Mouse (Mus musculus): ENCODE measurements around the gene Dgki. TPM values are rescaled to one million over a fixed set of nuclear protein-coding genes. Genes with fewer than 3 reads are reported as not detected.

The Dgki gene
- polyA plus RNA-seq, 1 experiment from 2014 or later, result 0.67 TPM

- H3K27me3 ChIP-seq (replicated peaks), result no peaks in the 10 kb centered on the region
- whole genome bisulfite sequencing, result 69% methylated on average over 2 of the region's 2 CpGs
- no peak overlapping the region for H3K27ac ChIP-seq
- no peak overlapping the region for H3K4me2 ChIP-seq (replicated peaks)
- H3K4me3 ChIP-seq (replicated peaks), result no peak overlapping the region
- no peaks in the 10 kb centered on the region for H3K36me3 ChIP-seq
- H3K9me3 ChIP-seq, result no peaks in the 10 kb centered on the region
- no peak overlapping the region for H3K9ac ChIP-seq
- no peak for ATAC-seq
- H3K4me1 ChIP-seq (replicated peaks), result peaks cover 8% of the 10 kb centered on the region; the same call in 1 of the 2 replicates
These were observed 484.0 kb downstream of the Dgki start for GRCm38 (mm10) chr6:36815992-36816391.

GRCm38 (mm10) chr6:36812666-36813515, 487.1 kb downstream of the Dgki start:
- Histone ChIP-seq H3K36me3 (no peaks in the 10 kb centered on the region), H3K9ac (no peak overlapping the region), H3K4me1 (replicated peaks) (0 out of 2 replicates have a peak, but pooled peaks cover 4% of the 10 kb centered on the region), H3K27ac (no peak overlapping the region), H3K9me3 (no peaks in the 10 kb centered on the region), H3K4me2 (replicated peaks) (no peak overlapping the region), H3K27me3 (replicated peaks) (no peaks in the 10 kb centered on the region), H3K4me3 (replicated peaks) (no peak overlapping the region)
- ATAC-seq, result no peak
- 41% methylated on average over 7 of the region's 7 CpGs for WGBS

DNA sequence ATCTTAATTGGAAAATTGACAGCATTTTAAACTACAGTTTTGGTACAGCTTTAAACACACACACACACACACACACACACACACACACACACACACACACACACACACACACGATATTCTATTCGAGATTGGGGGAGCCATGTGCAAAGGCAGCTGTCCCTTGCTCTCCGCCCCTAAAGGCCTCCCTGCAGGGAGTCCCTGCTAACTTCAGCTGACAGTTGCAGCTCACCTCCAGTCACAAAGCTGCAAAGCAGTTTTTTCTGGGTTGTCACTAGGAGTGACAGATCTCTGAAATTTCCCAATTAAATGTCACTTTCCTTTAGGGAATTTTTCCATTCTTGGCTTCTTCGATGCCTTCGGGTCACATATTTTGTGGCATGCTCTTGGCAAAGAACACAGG, 489.5 kb downstream of the Dgki start:
- Histone ChIP-seq H3K9ac (no peak overlapping the region), H3K4me1 (replicated peaks) (0 out of 2 replicates have a peak, but pooled peaks cover 4% of the 10 kb centered on the region), H3K9me3 (no peaks in the 10 kb centered on the region), H3K4me3 (replicated peaks) (peak overlapping the region; percentile 50), H3K27ac (0 out of 2 replicates have a peak overlapping the region, but pooled peaks have one; percentile 64), H3K4me2 (replicated peaks) (peak overlapping the region; percentile 71), H3K36me3 (no peaks in the 10 kb centered on the region), H3K27me3 (replicated peaks) (no peaks in the 10 kb centered on the region)
- no peak for ATAC-seq
- 26% methylated on average over 5 of the region's 5 CpGs for WGBS

GRCm38 (mm10) chr6:36809747-36810285, 490.2 kb downstream of the Dgki start, which contains the start of gene Ptn:
Gene Ptn, minus strand, starts transcription at chr6:36810220.
- Histone ChIP-seq H3K4me2 (replicated peaks) (peak within 1 kb of the TSS; percentile 71), H3K36me3 (no peaks in the 10 kb centered on the region), H3K9me3 (no peaks in the 10 kb centered on the region), H3K9ac (peak within 1 kb of the TSS; percentile 50), H3K4me1 (replicated peaks) (0 out of 2 replicates have a peak, but pooled peaks cover 4% of the 10 kb centered on the region), H3K27me3 (replicated peaks) (no peaks in the 10 kb centered on the region), H3K27ac (peak within 1 kb of the TSS; percentile 64), H3K4me3 (replicated peaks) (peak within 1 kb of the TSS; percentile 50)
- WGBS, result 1% methylated on average over 15 of the region's 15 CpGs
- ATAC-seq, result peak; percentile 91

- peak; percentile 58 for ATAC-seq
- no peaks in the 10 kb centered on the region for H3K27me3 ChIP-seq (replicated peaks)
- peak overlapping the region; percentile 64 for H3K27ac ChIP-seq
- no peaks in the 10 kb centered on the region for H3K36me3 ChIP-seq
- H3K9ac ChIP-seq, result peak overlapping the region; percentile 50
- 18% methylated on average over 7 of the region's 7 CpGs for WGBS
- 0 out of 2 replicates have a peak, but pooled peaks cover 4% of the 10 kb centered on the region for H3K4me1 ChIP-seq (replicated peaks)
- H3K4me2 ChIP-seq (replicated peaks), result peak overlapping the region; percentile 71
- H3K9me3 ChIP-seq, result no peaks in the 10 kb centered on the region
- H3K4me3 ChIP-seq (replicated peaks), result peak overlapping the region; percentile 50
These were observed 490.7 kb downstream of the Dgki start for GRCm38 (mm10) chr6:36809311-36809726.

DNA sequence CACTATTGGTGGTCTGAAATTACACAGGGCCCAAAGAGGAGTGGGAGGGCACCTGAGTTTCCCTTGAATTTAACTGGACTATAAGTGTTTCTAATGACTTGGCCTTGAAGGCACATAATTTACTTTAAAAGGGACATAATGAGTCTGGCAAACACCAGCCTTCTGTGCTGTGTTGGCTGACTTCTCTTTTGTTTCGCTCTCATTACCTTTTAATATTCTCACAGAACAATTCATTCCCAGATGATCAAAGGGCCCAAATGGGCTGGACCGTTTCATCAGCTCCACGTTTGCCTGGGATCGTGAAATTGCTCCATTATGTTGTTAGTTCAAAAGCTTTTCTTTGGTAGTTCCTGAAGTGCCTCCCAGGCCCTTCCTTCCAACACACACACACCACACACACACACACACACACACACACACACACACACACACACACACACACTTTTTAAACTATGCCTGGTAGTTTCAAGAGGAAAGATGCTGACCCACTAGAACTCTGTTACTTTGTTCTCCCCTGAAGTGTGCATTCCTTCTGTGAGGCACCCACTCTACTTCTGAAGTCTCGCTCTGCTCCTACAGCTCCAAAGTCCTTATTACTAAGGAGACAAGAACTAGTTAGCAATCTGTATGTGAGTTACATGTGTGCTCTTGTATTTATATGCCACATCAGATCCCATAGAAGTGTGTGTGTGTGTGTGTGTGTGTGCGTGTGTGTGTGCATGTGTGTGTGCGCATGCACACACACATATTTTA, 491.5 kb downstream of the Dgki start:
- 0 out of 2 replicates have a peak overlapping the region, but pooled peaks have one; percentile 22 for H3K27ac ChIP-seq
- H3K4me2 ChIP-seq (replicated peaks), result peak overlapping the region; percentile 71
- no peaks in the 10 kb centered on the region for H3K27me3 ChIP-seq (replicated peaks)
- H3K9ac ChIP-seq, result peak overlapping the region; percentile 50; the same call in 1 of the 2 replicates
- ATAC-seq, result no peak
- no peaks in the 10 kb centered on the region for H3K36me3 ChIP-seq
- 0 out of 2 replicates have a peak, but pooled peaks cover 4% of the 10 kb centered on the region for H3K4me1 ChIP-seq (replicated peaks)
- H3K4me3 ChIP-seq (replicated peaks), result peak overlapping the region; percentile 50
- 49% methylated on average over 7 of the region's 7 CpGs for WGBS
- no peaks in the 10 kb centered on the region for H3K9me3 ChIP-seq

DNA sequence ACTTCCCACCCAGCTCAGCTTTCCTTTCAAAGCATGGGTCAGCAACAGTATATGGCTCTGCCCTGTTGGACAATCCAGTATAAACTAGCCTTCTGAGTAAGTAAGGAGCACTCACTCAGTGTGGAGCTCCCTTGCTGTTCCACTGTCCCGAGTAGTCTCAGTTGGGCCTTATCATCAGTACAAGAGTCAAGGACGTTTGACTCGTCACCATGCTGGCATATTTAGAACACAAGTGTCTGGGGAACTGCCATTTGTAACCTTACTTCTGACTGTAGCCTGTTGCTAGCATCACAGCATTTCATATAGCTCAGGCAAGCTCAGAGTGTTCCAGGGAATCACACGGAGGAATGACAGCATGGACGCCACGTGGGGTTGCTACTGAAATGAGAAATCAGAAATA, 493.1 kb downstream of the Dgki start:
- Histone ChIP-seq H3K4me1 (replicated peaks) (0 out of 2 replicates have a peak, but pooled peaks cover 4% of the 10 kb centered on the region), H3K4me2 (replicated peaks) (0 out of 2 replicates have a peak overlapping the region, but pooled peaks have one; percentile 3), H3K9ac (no peak overlapping the region), H3K27me3 (replicated peaks) (no peaks in the 10 kb centered on the region), H3K9me3 (no peaks in the 10 kb centered on the region), H3K27ac (no peak overlapping the region), H3K4me3 (replicated peaks) (no peak overlapping the region), H3K36me3 (no peaks in the 10 kb centered on the region)
- WGBS, result 82% methylated on average over 6 of the region's 6 CpGs
- no peak for ATAC-seq

DNA sequence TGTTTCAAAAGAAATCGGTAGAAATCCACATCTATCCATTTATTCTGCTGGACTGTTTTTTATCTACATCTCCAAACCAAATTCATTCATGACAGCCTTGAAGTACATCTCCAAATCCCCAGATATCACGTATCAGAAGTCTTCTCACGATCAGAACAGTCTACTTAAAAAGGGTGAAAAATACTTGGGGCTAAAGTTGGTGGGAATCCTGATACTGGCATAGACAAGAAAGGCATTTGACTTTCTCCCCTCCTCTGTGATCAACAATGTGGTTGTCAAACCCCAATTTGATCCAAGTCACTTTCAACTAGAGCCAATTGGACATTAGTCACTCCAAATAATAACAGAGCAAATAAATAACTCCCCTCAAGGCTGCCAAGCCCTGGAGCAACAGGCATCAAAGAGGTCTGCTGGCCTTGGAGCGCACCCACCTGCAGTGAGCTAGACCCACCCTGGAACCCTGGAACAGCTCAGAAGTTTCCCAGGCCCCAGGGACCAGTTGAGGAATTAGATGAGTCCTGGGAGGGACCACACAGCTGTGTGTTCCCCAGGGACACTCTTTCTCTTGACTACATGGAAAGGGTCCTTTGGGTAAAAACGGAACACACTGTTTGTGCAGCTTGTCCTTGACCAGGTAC, 499.6 kb downstream of the Dgki start:
- WGBS, result 72% methylated on average over 5 of the region's 5 CpGs
- H3K4me1 ChIP-seq (replicated peaks), result no peaks in the 10 kb centered on the region
- H3K27me3 ChIP-seq (replicated peaks), result no peaks in the 10 kb centered on the region
- no peaks in the 10 kb centered on the region for H3K36me3 ChIP-seq
- H3K4me3 ChIP-seq (replicated peaks), result no peak overlapping the region
- no peak overlapping the region for H3K27ac ChIP-seq
- ATAC-seq, result no peak
- no peaks in the 10 kb centered on the region for H3K9me3 ChIP-seq
- no peak overlapping the region for H3K9ac ChIP-seq
- no peak overlapping the region for H3K4me2 ChIP-seq (replicated peaks)

- 0 out of 2 replicates have a peak, but pooled peaks cover 2% of the 10 kb centered on the region for H3K4me1 ChIP-seq (replicated peaks)
- no peak; the same call in 1 of the 2 replicates for ATAC-seq
- no peak overlapping the region for H3K27ac ChIP-seq
- no peaks in the 10 kb centered on the region for H3K27me3 ChIP-seq (replicated peaks)
- no peak overlapping the region for H3K4me2 ChIP-seq (replicated peaks)
- H3K36me3 ChIP-seq, result no peaks in the 10 kb centered on the region
- no peak overlapping the region for H3K9ac ChIP-seq
- no peaks in the 10 kb centered on the region for H3K9me3 ChIP-seq
- no peak overlapping the region for H3K4me3 ChIP-seq (replicated peaks)
- 60% methylated on average over 3 of the region's 3 CpGs for WGBS
These were observed 502.8 kb downstream of the Dgki start for GRCm38 (mm10) chr6:36797066-36797655.
